Mouse (Mus musculus) cortical plate, adult 2 months (tissue): ENCODE measurements around the gene Slc1a1.

ENCODE experiments used
- CTCF ChIP-seq: fragments of 200-500 bp; IDR thresholded peaks from 2 replicates; pipeline ENCODE4 v1.5.1; 2011; ENCODE audit warnings: mild to moderate bottlenecking, control low read depth, low read length; ENCODE audit not compliant: insufficient read depth; ENCODE audit errors: extremely low read depth
- POLR2A ChIP-seq: fragments of 200-500 bp; IDR thresholded peaks from 2 replicates; pipeline ENCODE4 v1.6.1; 2011; ENCODE audit warnings: mild to moderate bottlenecking, low read length, control low read depth; ENCODE audit not compliant: insufficient read depth; ENCODE audit errors: extremely low read depth

DNA sequence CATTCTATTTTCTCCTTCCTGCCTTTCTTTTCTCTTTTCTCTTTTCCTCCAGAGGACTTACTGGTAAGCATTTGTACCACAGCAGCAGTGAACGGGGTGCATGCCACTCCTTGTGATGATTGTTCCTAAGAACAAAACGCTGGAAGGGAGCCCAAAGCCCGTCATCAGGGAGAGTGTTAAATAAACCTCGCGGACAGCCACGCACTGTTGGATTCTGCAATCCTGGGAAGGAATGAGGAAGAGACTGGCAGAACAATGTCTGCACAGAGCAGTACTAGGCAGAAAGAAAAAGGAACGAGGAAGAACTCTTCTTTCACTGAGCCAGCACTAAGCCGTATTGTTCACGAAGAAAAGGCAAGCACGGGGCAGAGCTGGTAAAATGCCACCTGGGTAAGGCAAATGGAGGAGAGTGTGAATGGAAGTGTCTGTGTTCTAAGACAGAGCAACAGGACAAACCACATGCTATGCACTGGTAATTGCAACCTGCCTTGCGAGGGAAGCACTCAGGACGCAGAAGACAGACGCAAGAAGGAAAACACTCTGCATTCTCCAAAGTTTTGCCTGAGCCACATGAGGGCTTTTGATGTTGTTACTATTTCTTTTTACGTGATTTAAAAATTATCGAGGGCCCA, 7.0 kb upstream of the Slc1a1 start:
- TF ChIP-seq CTCF (no peak), POLR2A (no peak)
